Mouse (Mus musculus): Measurements from ENCODE around the gene Zfp346.
"Not testable (repeated sequence)": the region's sequence is repeated elsewhere in the genome, so short reads cannot be mapped to it uniquely, and the experiment has no call there.

Zfp346 gene

DNA sequence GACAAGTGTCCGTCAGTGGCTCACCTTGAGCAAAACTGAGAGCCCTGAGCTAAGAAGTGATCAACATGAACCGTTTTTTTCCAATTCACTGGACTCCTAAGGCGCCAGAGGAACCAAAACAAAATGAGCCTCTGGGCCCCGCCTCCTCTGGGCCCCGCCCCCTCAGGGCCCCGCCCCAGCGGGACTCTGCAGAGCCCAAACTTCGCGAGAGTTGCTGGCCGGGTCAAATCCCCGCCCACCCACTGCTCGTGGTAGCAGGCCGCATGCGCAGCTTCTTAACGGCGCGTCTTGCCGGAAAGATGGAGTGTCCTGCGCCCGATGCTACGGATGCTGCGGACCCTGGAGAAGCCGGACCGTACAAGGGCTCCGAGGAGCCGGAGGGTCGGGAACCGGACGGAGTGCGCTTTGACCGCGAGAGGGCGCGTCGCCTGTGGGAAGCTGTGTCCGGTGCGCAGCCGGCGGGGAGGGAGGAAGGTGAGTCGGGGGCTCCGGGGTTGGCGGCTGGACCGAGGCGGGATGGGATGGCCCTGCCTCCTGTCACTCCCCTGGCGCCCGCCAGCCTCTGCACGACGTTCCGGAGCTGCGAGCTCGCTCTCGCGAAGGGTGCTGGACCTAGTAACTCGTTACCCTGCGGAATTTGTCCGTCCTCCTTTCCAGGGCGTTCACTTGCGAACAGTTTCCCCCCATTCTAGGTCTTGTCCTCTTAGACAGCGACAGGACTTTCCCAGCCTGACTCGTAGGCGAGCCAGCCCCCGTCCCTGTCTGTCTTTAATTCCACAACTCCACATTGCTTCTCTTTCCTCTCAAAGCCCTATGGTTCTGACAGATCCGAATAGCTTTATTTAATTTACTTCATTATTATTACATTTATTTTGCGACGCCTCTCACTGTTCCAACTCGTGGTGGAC lies at the start of gene Zfp346:
TSS of gene Zfp346 (plus strand) at position 267 of the 908 bp plus-strand sequence.
- peak; percentile 94 for DNase-seq (ENCODE audit: low read depth, low spot score)

DNA sequence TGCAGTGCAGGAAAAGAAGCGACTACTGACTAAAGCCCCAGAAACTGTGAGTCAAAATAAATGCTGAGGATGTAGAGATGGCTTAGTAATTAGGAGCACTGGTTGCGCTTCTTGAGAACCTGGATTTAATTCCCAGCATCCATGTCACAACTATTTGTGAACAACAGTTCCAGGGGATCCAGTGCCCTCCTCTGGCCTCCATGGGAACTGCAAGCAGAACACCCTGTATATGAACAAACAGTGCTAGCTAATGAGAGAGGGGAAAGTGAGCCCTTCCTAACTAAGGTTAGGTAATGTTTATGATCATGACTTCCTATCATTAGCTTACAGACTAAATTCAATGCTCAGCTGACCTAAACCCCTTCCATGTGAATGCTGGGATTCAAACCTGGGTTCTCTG lies 47.1 kb upstream of the Zfp346 start:
- no peak for DNase-seq (ENCODE audit: low read depth, low spot score)

DNA sequence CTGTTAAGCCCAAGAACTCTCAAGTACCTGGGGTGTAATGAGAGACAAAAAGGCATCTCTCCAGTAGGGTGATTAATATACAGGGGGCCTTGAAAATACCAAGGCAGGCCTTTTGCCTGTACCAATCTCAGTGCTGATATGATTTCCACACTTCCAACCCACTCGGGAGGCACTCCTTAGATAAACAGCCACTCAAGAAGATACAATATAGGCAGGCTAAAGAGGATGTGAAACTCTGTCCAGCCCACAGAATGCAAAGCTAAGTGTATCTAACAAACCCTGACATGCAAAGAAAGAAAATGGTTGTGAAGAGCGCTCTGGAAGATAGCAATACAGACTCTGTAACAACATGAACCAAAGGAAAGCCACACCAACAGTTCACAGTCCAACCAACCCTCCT lies 41.8 kb upstream of the Zfp346 start:
- no peak for DNase-seq (ENCODE audit: low read depth, low spot score)

DNA sequence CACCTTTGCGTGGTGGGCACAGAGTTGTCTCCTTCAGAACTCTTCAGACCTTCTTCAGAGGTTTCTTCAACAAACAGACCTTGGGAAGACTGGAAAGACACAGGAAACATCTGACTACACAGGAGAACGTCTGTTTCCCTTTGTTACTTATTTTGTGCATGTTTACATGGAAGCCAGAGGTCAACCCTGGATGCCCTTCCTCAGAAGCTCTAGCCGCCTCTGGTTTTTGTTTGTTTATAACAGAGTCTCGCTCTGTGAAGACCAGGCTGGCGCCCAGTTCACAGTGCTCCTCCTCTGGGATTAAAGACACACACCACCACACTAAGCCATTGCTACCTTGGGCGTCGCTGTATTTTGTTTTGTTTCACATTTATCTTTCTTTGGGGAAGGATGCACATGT lies 35.4 kb upstream of the Zfp346 start:
- DNase-seq (ENCODE audit: low read depth, low spot score) = no peak

DNA sequence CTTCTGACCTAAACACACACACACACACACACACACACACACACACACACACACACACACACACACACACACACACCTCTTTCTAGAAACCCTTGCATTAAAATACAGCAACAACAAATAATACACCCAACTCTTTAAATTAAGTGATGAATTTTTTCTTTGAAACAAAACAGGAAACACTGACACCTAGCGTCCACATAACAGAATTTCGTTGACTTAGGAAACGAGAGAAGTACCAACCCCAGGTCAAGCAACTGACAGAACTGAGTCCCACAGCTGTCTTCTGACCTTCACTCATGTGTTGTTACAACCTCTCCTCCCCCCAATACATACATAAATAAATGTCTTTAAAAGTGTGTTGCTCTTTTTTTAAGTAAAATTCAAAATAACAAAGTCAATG lies 33.8 kb upstream of the Zfp346 start:
- peak; percentile 37 for DNase-seq (ENCODE audit: low read depth, low spot score)

DNA sequence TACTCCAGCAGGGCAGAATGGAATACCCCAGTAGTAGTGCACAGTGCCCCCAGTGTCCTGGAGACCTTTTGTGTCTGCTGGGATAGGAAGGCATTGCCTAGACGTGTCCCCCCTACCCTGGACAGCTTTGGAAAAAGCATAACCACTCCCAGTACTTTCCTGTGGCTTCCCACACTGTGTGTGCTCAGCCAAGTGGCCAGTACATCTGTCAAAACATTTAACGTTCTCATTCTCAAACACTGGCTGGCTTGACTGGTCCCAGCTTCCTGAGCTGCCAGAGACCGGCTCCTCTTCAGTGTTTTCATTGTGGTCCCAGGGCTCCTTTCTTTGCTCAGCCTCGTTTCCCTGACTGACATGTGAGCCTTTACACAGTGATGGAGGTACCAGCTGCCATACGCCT lies 29.5 kb upstream of the Zfp346 start:
- no peak for DNase-seq (ENCODE audit: low read depth, low spot score)

DNA sequence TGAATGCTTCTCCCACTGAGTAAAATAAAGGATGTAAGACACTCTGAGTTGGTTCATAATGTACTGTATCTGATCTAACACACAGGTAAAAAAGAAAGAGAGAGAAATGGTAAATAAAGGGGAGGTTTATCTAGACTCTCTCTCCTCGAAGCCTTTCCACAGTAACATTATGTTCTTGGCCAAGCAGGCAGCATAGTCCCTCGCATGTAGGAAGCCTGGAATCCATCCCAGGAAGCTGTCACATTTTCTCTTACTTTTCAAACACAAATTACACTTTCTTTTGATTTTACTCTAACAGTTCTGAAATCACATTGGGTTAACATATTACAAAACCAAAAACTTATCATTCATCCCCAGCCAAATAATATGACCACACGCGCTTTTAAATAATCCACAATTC lies 12.5 kb upstream of the Zfp346 start:
- DNase-seq (ENCODE audit: low read depth, low spot score) = no peak

DNA sequence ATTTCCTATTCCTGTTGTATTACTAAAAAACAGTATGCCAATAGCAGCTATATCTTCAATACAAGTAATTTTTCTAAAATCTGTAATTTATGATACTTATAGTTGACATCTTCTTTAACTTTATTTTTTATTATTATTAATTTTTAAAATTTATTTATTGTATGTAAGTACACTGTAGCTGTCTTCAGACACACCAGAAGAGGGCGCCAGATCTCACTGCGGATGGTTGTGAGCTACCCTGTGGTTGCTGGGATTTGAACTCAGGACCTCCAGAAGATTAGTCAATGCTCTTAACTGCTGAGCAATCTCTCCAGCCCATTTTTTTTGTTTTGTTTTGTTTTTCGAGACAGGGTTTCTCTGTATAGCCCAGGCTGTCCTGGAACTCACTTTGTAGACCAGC lies 7.3 kb upstream of the Zfp346 start:
- DNase-seq (ENCODE audit: low read depth, low spot score) = not testable (repeated sequence)

DNA sequence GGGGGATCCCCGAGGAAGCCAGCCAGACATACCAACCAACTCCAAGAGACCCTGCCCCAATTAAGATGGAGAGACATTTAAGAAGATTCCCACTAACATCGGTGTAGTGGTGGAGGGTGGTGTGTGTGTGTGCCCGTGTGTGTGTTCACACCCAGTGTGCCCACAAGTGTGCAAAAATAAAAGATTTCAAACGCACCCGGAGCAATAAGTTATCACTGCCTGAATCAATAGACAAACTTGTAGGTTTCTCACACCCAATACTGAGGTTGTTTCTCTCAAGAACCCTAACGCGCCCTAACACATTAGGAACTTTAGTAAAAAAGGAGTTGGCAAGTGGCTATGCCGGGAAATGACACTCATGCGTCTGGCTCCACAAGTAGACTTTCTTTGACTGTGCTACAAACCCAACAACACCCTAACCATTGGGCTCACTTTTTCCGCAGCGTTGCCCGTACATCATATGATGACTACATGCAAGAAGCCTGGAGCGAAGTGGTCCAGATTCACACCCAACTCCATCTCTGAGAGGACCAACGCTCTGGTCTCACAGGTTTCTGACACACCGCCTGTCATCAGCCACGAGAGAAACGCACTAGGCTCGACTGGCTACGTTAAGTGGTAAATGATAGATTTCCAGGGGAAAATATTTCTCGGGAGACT lies 5.9 kb upstream of the Zfp346 start:
- no peak for DNase-seq (ENCODE audit: low read depth, low spot score)

DNA sequence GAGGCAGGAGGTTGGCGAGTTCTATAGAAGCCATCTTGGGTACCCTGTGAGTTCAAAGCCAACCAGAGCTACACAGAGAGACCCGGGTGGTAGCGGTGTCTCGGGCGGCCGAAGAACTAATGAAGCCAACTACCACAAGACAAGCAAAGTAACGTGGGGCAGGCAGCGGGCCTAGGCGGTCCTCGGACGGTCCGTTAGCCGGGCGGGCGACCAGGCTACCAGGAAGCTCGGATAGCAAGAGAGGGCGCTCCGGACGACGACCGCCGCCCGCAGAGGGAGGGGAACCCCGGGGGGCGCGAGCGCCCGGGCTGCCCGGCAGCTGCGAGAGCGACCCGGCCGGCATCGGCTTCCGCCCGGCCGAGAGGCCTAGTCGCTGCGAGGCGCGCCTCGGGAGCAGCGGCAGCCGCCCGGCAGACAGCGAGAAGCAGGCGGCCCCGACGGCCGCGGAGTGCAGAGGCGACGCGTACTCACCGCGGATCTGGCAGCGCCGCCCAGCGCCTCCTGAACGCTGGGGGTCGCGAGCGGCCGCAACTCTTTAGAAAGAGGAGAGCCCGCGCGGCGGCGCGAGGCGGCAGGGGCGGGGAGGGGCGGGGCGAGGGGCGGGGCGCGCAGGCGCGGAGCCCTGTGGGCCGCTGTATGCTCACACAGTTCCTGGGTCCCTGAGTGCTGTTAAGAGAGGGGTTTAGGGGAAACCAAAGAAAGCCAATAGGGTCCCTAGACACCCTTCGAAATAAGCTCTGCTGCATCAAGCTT lies 5.2 kb upstream of the Zfp346 start, which contains the start of gene Uimc1:
TSS of gene Uimc1 (minus strand) at position 575 of the 753 bp plus-strand sequence.
- DNase-seq (ENCODE audit: low read depth, low spot score) = peak; percentile 84

DNA sequence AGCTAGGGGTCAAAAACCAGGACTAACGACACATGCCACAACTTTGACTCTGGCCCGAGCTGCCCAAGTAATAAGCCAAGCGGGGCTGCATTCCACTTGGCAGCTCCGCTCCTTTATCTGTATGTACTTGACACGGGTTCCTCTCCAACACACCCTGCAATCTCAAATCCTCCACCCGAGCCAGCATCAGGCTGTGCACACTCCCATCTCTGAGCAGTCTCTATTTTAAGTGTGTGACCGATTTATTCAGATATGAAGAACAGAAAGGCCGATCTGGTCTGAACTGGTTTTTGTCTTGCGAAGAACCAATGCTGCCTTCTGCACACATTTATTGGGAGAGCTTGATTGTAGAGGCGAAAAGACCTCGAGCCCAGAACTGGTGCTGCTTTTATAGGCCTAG lies 3.5 kb upstream of the Zfp346 start:
- DNase-seq (ENCODE audit: low read depth, low spot score) = no peak

DNA sequence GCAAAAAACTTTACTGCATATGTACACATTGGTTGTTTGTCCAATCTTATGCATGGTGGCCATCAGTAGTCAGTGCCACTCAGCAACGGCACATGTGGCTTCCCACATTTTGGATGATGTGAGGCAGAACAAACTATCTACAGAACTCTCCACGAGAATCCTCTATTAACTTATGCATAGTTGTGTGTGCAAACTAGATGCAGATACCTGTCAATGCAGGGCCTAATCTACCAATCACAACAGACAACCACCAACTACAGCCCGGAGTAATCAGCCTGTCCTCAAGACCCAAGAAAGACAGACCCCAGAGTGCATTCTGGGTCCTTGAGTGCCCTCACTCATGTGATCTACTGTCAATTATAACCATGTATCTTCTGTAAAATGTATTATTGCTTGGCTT lies 2.7 kb upstream of the Zfp346 start:
- DNase-seq (ENCODE audit: low read depth, low spot score) = no peak

DNA sequence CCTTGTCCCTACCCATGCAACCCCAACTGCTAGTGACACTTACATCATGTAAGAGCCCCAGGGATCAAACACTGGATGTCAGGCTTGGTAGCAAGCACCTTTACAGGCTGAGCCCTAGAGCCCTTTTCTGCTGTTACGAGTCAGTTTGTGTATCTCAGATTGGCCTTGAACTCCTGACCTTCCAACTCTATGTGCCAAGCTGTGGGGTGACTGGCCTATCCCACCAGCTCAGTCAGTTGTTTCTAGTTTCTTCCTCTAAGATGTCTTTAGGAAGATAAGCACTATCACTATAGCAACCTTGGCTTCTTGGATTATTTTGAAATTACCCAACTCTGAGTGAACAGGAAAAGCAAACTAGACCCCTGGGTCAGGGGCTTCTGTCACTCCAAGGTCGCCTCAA lies 1.8 kb upstream of the Zfp346 start:
- no peak for DNase-seq (ENCODE audit: low read depth, low spot score)

DNA sequence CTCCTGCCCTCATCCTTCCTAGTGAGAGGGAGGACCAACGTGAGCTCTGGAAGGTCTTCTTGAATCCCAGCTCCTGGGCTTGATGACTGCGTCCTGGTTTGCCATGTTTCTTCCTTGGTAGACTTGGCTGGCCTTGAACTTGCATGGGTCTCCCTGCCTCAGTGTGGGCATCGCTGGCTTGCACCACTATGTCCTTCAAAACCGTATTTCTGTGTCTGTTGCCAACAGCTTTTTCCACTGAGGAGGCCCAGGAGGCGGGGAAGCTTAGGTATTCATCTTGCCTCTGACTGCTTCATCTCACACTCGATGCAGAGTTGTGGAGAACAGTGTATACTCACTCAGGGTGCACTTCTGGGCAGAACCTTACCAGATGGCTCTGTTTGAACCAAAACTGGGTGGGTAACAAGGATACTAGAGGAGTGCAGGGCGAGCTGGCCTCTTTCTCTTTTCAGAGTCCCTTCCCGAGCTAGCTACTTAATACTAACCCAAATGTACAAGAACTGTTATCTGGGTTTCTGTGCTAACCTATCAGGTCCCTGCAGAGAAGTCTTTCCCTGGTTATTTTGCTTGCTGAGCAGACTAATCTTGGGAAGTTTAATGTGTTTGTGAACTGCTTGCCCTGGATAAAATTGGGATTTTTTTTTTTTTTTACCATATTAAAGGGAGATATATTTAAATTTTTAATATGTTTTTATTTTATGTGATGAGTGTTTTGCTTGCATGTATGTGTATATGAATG lies 1.0 kb downstream of the Zfp346 start:
- no peak for DNase-seq (ENCODE audit: low read depth, low spot score)

DNA sequence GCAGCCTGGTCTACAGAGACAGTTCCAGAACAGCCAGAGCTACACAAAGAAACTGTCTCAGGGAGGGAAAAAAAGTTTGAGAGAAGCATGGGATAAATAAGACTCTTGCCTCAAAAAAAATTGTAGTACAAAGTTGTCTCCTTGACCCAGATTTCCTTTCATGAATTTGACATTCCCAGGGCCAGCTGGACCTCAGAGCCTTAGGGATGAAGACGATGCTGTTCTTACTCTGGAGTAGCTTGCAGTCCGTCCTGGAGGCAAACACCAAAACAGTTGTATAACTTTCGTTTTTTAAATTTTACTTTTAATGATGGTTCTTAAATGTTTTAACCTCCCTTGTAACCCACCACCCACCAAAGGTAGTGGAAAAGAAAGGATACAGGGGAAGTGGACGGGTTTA lies 2.0 kb downstream of the Zfp346 start:
- no peak for DNase-seq (ENCODE audit: low read depth, low spot score)

DNA sequence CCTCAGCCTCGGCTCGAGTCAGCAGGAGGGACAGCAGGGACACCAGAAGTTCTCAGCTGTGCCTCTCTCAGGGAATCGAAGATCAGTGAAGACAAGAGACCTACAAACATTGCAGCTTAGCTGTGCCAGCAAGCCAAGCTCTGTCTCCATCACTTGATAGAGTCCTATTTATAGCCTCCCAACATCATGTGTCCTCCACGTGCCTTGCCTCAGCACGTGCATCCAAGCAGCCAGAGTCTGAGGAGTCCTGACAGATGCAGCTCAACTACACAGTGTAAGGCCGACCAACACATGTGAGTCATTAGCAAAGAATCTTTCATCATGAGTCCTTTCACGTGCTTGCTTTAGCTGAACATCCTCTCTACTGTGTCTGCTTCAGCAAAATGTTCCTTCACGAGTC lies 2.6 kb downstream of the Zfp346 start:
- no peak for DNase-seq (ENCODE audit: low read depth, low spot score)

DNA sequence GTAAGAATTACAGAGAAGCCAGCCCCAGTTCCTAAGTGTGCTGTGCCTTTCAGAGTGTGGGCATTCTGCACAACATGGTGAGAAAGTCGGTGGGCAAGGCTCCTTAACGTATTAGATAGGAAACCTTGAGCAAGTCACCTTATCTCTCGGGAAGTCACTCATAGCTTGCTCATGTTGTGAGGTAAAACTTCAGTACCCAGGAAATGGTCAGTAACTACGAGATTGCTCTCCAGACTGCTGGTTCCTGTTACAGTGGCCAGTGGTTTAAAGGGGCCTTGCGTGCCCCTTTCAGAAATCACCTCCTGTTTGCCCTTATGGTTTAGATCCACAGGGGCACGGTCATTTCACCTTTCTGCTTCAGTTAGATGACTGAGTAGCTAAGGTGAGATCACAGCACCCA lies 9.3 kb downstream of the Zfp346 start:
- no peak for DNase-seq (ENCODE audit: low read depth, low spot score)

DNA sequence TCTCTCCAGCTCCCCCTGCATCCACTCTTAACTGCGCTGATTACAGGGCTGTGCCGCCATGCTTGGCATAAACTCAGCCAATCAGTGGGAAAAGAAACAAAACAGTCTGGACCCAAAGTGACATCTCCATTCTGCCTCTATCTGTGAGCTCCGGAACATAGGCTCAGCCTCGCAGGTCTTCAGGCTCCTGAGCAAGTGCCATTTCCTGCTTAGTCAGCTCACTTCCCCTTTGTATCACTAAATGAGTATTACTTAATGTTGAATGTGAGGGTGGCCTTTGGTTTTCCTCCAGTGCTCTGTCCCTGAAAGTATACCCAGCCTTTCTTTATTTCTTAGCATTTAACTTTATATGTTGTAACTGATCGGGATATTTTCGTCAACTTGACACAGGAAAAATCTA lies 19.8 kb downstream of the Zfp346 start:
- DNase-seq (ENCODE audit: low read depth, low spot score) = no peak

DNA sequence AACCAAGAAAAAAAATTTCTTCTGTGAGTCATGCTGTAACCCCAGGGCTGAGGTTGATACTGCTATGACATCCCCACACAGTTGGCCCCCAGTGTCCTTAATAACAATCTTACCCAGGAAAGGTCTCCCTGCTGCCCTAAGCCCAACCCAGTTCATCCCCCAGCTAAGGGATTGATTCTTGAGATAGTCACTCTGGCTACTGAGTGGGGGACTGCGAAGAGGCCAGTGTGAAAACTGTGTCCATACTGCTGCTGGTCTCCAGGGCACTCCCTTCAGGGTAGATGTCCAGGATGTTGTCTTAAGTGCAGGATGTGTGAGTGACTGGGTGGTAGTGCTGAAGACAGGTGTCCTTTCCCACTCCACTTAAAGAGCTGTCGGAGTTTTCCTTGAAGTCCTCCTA lies 28.3 kb downstream of the Zfp346 start, which contains the start of gene Gm17617:
TSS of gene Gm17617 (minus strand) at position 101 of the 400 bp plus-strand sequence.
- DNase-seq (ENCODE audit: low read depth, low spot score) = no peak

DNA sequence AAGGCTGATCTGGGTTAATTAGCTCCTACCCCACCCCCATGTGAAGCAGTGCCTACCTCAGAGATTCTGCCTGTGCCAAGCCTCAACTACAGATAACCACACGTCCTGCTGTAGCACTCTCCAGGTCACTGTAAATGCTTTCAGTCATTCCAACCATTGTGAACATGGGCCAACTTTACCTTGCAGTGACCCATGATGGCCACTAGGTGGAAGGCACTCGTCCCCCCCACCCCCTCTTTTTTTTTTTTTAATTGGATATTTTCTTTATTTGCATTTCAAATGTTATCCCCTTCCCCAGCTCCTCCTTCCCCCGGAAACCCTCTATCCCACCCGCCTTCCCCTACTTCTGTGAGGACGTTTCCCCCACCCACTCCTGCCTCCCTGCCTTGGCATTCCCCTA lies 30.3 kb downstream of the Zfp346 start:
- DNase-seq (ENCODE audit: low read depth, low spot score) = peak; percentile 27

DNA sequence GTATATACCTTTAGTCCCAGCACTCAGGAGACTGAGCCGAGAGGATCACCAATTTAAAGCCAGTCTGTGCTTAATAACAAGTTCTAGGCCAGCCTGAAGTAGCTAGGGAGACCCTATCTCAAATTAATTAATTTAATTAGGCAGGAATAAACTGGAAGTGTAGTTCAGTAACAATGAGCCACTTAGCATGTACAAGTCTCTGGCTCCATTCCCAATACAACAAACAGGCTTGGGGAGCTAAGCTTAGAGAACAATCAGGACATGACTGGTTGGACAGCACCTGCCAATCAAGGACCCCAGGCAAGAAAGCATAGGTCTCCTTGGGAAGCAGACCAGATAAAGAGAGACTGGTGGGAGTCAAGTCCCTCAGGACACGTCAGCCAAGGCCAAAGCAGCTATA lies 35.2 kb downstream of the Zfp346 start:
- DNase-seq (ENCODE audit: low read depth, low spot score) = no peak
